12 mouse cellular contexts compared by ENCODE assay signal in the genomic region with DNA sequence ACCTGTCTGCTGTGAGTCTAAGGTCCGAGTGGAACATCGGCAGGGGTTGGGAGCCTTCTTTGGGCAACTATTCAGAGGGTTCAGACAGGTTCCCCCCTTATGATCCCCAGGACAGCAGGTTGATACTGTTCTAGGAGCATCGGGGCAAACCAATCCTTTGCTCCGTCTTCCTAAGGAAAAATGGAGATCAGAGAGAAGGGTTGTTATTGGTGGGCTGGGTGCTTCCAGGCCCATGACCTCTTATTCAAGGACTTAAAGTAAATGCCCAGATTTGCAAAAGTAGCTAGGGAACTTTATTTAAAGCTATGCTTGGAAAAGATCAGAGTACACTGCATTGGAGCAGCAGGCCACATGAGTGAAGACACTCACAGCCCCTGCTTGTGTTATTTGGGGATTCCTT.
A peak's percentile ranks its signal among the peaks of the same experiment; 100 is the strongest.
DNase-seq lines count a peak whose midpoint lies in the region; ATAC-seq and TF ChIP-seq lines count a peak whose summit lies in the region.
"Had no signal": no experiment of that assay in that cellular context is flagged by ENCODE, and none has a peak within 500 bp of the region (broad histone marks: within the 10 kb centered on the region; RNA-seq: fewer than 3 reads in every experiment).

No protein-coding gene starts in this region.

- H3K4me2 ChIP-seq in hindbrain, postnatal 0 days (ENCODE audit: low read depth, low read length), result 0 out of 2 replicates have a peak overlapping the region, but pooled peaks have one; percentile 17
- H3K4me2 ChIP-seq in hindbrain, embryonic 11.5 days (replicated peaks; ENCODE audit: low read depth, low read length), result no peak overlapping the region
- peak overlapping the region; percentile 32 for H3K4me2 ChIP-seq in forebrain, postnatal 0 days (ENCODE audit: low read depth)
- no peak overlapping the region for H3K4me2 ChIP-seq in midbrain, postnatal 0 days (ENCODE audit: low read depth, low read length, poor library complexity, severe bottlenecking)

- 62% methylated on average over 4 of the region's 4 CpGs for WGBS in heart, embryonic 10.5 days
- 54% methylated on average over 4 of the region's 4 CpGs for WGBS in hindbrain, postnatal 0 days
- 83% methylated on average over 4 of the region's 4 CpGs for WGBS in hindbrain, embryonic 11.5 days
- WGBS in forebrain, postnatal 0 days, result 84% methylated on average over 4 of the region's 4 CpGs
- WGBS in midbrain, postnatal 0 days, result 82% methylated on average over 4 of the region's 4 CpGs

- H3K9ac ChIP-seq in hindbrain, postnatal 0 days (replicated peaks; ENCODE audit: low read length), result no peak overlapping the region
- no peak overlapping the region for H3K9ac ChIP-seq in hindbrain, embryonic 11.5 days (ENCODE audit: low read depth, low read length)
- H3K9ac ChIP-seq in forebrain, postnatal 0 days, result no peak overlapping the region
- H3K9ac ChIP-seq in midbrain, postnatal 0 days (replicated peaks; ENCODE audit: low read length, poor library complexity, severe bottlenecking), result no peak overlapping the region

- no peaks in the 10 kb centered on the region for H3K27me3 ChIP-seq in heart, embryonic 10.5 days (ENCODE audit: insufficient read depth, poor library complexity, severe bottlenecking)
- H3K27me3 ChIP-seq in hindbrain, postnatal 0 days (ENCODE audit: insufficient read depth, low read length), result no peaks in the 10 kb centered on the region
- no peaks in the 10 kb centered on the region for H3K27me3 ChIP-seq in hindbrain, embryonic 11.5 days (ENCODE audit: control insufficient read depth, insufficient read depth, low read length)
- H3K27me3 ChIP-seq in forebrain, postnatal 0 days (ENCODE audit: insufficient read depth, low read length), result no peaks in the 10 kb centered on the region
- H3K27me3 ChIP-seq in midbrain, postnatal 0 days (ENCODE audit: insufficient read depth, low read length), result no peaks in the 10 kb centered on the region

- no peaks in the 10 kb centered on the region for H3K36me3 ChIP-seq in heart, embryonic 10.5 days
- no peaks in the 10 kb centered on the region for H3K36me3 ChIP-seq in hindbrain, postnatal 0 days (ENCODE audit: insufficient read depth, low read length)
- no peaks in the 10 kb centered on the region for H3K36me3 ChIP-seq in hindbrain, embryonic 11.5 days (ENCODE audit: control insufficient read depth, insufficient read depth, low read length)
- H3K36me3 ChIP-seq in forebrain, postnatal 0 days (ENCODE audit: insufficient read depth), result no peaks in the 10 kb centered on the region
- no peaks in the 10 kb centered on the region for H3K36me3 ChIP-seq in midbrain, postnatal 0 days (ENCODE audit: insufficient read depth, low read length)
- H3K36me3 ChIP-seq: G1E had no signal

- TF ChIP-seq CTCF in hindbrain, postnatal 0 days (IDR thresholded peaks at IDR 0.05; ENCODE audit: low read depth), result no peak
- no peak for TF ChIP-seq CTCF in forebrain, postnatal 0 days (IDR thresholded peaks at IDR 0.05; ENCODE audit: low read depth)
- TF ChIP-seq CTCF in midbrain, postnatal 0 days (IDR thresholded peaks at IDR 0.05), result no peak

- DNase-seq in heart, embryonic 10.5 days (ENCODE audit: low spot score), result no peak
- no peak for DNase-seq in heart, adult 8-10 months (ENCODE audit: low spot score)
- DNase-seq in hindbrain, postnatal 0 days (ENCODE audit: low spot score), result no peak
- DNase-seq in hindbrain, embryonic 11.5 days (ENCODE audit: low spot score), result no peak
- DNase-seq in forebrain, postnatal 0 days, result no peak
- no peak for DNase-seq in midbrain, postnatal 0 days (ENCODE audit: low spot score)
- no peak for DNase-seq in thymus, postnatal 25 days
- DNase-seq: kidney, adult 18-20 months; kidney, postnatal 14 days; liver had no signal

- no peak for ATAC-seq in hindbrain, postnatal 0 days
- no peak for ATAC-seq in hindbrain, embryonic 11.5 days (ENCODE audit: low FRiP score)
- no peak for ATAC-seq in forebrain, postnatal 0 days
- ATAC-seq in midbrain, postnatal 0 days (ENCODE audit: low FRiP score), result 0 out of 2 replicates have a peak, but pooled peaks have one; percentile 11

- H3K4me1 ChIP-seq in heart, embryonic 10.5 days, result peaks cover 12% of the 10 kb centered on the region
- peaks cover 6% of the 10 kb centered on the region for H3K4me1 ChIP-seq in hindbrain, postnatal 0 days (ENCODE audit: insufficient read depth, low read length)
- H3K4me1 ChIP-seq in hindbrain, embryonic 11.5 days (replicated peaks; ENCODE audit: control insufficient read depth, insufficient read depth, low read length), result no peaks in the 10 kb centered on the region
- H3K4me1 ChIP-seq in forebrain, postnatal 0 days (ENCODE audit: insufficient read depth), result peaks cover 17% of the 10 kb centered on the region
- H3K4me1 ChIP-seq in midbrain, postnatal 0 days (ENCODE audit: insufficient read depth, low read length), result peaks cover 6% of the 10 kb centered on the region

- H3K9me3 ChIP-seq in heart, embryonic 10.5 days, result no peaks in the 10 kb centered on the region
- no peaks in the 10 kb centered on the region for H3K9me3 ChIP-seq in hindbrain, postnatal 0 days (ENCODE audit: low read length)
- no peaks in the 10 kb centered on the region for H3K9me3 ChIP-seq in hindbrain, embryonic 11.5 days (ENCODE audit: control insufficient read depth, low read length)
- no peaks in the 10 kb centered on the region for H3K9me3 ChIP-seq in forebrain, postnatal 0 days (ENCODE audit: low read length)
- H3K9me3 ChIP-seq in midbrain, postnatal 0 days (ENCODE audit: low read length), result no peaks in the 10 kb centered on the region
- H3K9me3 ChIP-seq: G1E had no signal

- H3K4me3 ChIP-seq in heart, embryonic 10.5 days, result no peak overlapping the region; the same call in 1 of the 2 replicates
- H3K4me3 ChIP-seq in hindbrain, postnatal 0 days (ENCODE audit: low read length), result no peak overlapping the region
- no peak overlapping the region for H3K4me3 ChIP-seq in hindbrain, embryonic 11.5 days (ENCODE audit: low read depth, low read length)
- H3K4me3 ChIP-seq in forebrain, postnatal 0 days (ENCODE audit: low read depth, low read length), result no peak overlapping the region
- H3K4me3 ChIP-seq in midbrain, postnatal 0 days (ENCODE audit: low read depth, low read length), result no peak overlapping the region

- H3K27ac ChIP-seq in heart, embryonic 10.5 days, result peak overlapping the region; percentile 57
- peak overlapping the region; percentile 51; the same call in 1 of the 2 replicates for H3K27ac ChIP-seq in hindbrain, postnatal 0 days
- H3K27ac ChIP-seq in hindbrain, embryonic 11.5 days (ENCODE audit: low read depth, low read length), result no peak overlapping the region
- H3K27ac ChIP-seq in forebrain, postnatal 0 days (ENCODE audit: low read depth, low read length), result peak overlapping the region; percentile 75; the same call in 1 of the 2 replicates
- no peak overlapping the region for H3K27ac ChIP-seq in midbrain, postnatal 0 days (ENCODE audit: low read depth, low read length)
- H3K27ac ChIP-seq: macrophage had no signal

Comparison
In these comparisons a context has a peak if more than half of its experiments do, and no peak if none do; other contexts are left out.
1. H3K27ac ChIP-seq: peak in heart, embryonic 10.5 days (single experiment), hindbrain, postnatal 0 days (single experiment) and forebrain, postnatal 0 days (single experiment); none in hindbrain, embryonic 11.5 days (single experiment) and midbrain, postnatal 0 days (single experiment).
2. H3K4me2 ChIP-seq: peak in hindbrain, postnatal 0 days (single experiment) and forebrain, postnatal 0 days (single experiment); none in hindbrain, embryonic 11.5 days (single experiment) and midbrain, postnatal 0 days (single experiment).